Comparison of ENCODE assay signal across 12 mouse cellular contexts in genomic region chr7:79710831-79711230, GRCm38 (mm10). TPM values are rescaled to one million over a fixed set of nuclear protein-coding genes. Genes with fewer than 3 reads are reported as not detected.
DNase-seq lines count a peak whose midpoint lies in the region; ATAC-seq and TF ChIP-seq lines count a peak whose summit lies in the region.
"Had no signal": no experiment of that assay in that cellular context is flagged by ENCODE, and none has a peak within 500 bp of the region (broad histone marks: within the 10 kb centered on the region; RNA-seq: fewer than 3 reads in every experiment).

No protein-coding gene starts in this region.

- peak overlapping the region; percentile 49 for H3K4me3 ChIP-seq in heart, embryonic 11.5 days (ENCODE audit: low read depth, low read length)
- H3K4me3 ChIP-seq in stomach, embryonic 14.5 days (ENCODE audit: low read depth, low read length) = no peak overlapping the region
- H3K4me3 ChIP-seq in stomach, postnatal 0 days (ENCODE audit: low read depth, low read length) = no peak overlapping the region
- H3K4me3 ChIP-seq in hindbrain, postnatal 0 days (ENCODE audit: low read length) = peak overlapping the region; percentile 37

- H3K4me2 ChIP-seq in heart, embryonic 11.5 days = peak overlapping the region; percentile 66
- 0 out of 2 replicates have a peak overlapping the region, but pooled peaks have one; percentile 60 for H3K4me2 ChIP-seq in stomach, embryonic 14.5 days (replicated peaks; ENCODE audit: low read depth, low read length)
- no peak overlapping the region; the same call in 1 of the 2 replicates for H3K4me2 ChIP-seq in stomach, postnatal 0 days (replicated peaks; ENCODE audit: low read depth)
- H3K4me2 ChIP-seq in hindbrain, postnatal 0 days (ENCODE audit: low read depth, low read length) = peak overlapping the region; percentile 65

- peak overlapping the region; percentile 1; the same call in 1 of the 2 replicates for H3K9ac ChIP-seq in heart, embryonic 11.5 days (ENCODE audit: low read depth, low read length)
- no peak overlapping the region for H3K9ac ChIP-seq in stomach, embryonic 14.5 days (replicated peaks; ENCODE audit: low read depth, low read length)
- no peak overlapping the region for H3K9ac ChIP-seq in stomach, postnatal 0 days (ENCODE audit: low read length)
- peak overlapping the region; percentile 61 for H3K9ac ChIP-seq in hindbrain, postnatal 0 days (replicated peaks; ENCODE audit: low read length)

- no peak for ATAC-seq in heart, embryonic 11.5 days (replicated peaks; ENCODE audit: insufficient number of reproducible peaks, low FRiP score, low TSS enrichment)
- no peak for ATAC-seq in stomach, embryonic 14.5 days (ENCODE audit: insufficient number of reproducible peaks, insufficient read depth, low FRiP score, low read depth)
- ATAC-seq in stomach, postnatal 0 days (ENCODE audit: low FRiP score, low TSS enrichment) = no peak
- peak; percentile 5; the same call in 1 of the 2 replicates for ATAC-seq in hindbrain, postnatal 0 days
- ATAC-seq: CD4-positive, CD25-positive, alpha-beta regulatory T cell, adult 4 months had no signal

- no peak for TF ChIP-seq CTCF in stomach, postnatal 0 days (IDR thresholded peaks at IDR 0.05; ENCODE audit: low read depth)
- no peak; the same call in 1 of the 2 replicates for TF ChIP-seq CTCF in hindbrain, postnatal 0 days (IDR thresholded peaks at IDR 0.05; ENCODE audit: low read depth)

- no peak overlapping the region for H3K27ac ChIP-seq in heart, embryonic 11.5 days (ENCODE audit: low read depth, low read length)
- no peak overlapping the region for H3K27ac ChIP-seq in stomach, embryonic 14.5 days (ENCODE audit: low read length)
- H3K27ac ChIP-seq in stomach, postnatal 0 days (replicated peaks) = no peak overlapping the region
- peak overlapping the region; percentile 59 for H3K27ac ChIP-seq in hindbrain, postnatal 0 days

- no peak for DNase-seq in heart, postnatal 4 days
- no peak for DNase-seq in stomach, postnatal 0 days (ENCODE audit: low spot score)
- DNase-seq in hindbrain, postnatal 0 days (ENCODE audit: low spot score) = peak; percentile 17
- no peak for DNase-seq in yolk sac, embryonic 10.5 days (ENCODE audit: low spot score)
- DNase-seq in frontal cortex, adult 2 months (ENCODE audit: extremely low spot score in 1 of 2, low spot score in 1 of 2) = no peak
- DNase-seq in layer of hippocampus, adult 11-12 months (ENCODE audit: low spot score) = no peak
- DNase-seq: kidney, adult 18-20 months; thymus, postnatal 14 days had no signal

- no peak for TF ChIP-seq EP300 in stomach, postnatal 0 days (optimal IDR thresholded peaks at IDR 0.05)

- H3K36me3 ChIP-seq in heart, embryonic 11.5 days (ENCODE audit: control insufficient read depth, insufficient read depth, low read length) = no peaks in the 10 kb centered on the region
- H3K36me3 ChIP-seq in stomach, embryonic 14.5 days (ENCODE audit: control insufficient read depth, insufficient read depth, low read length) = peaks cover 20% of the 10 kb centered on the region; the same call in 1 of the 2 replicates
- H3K36me3 ChIP-seq in stomach, postnatal 0 days (ENCODE audit: control insufficient read depth, insufficient read depth, low read length) = no peaks in the 10 kb centered on the region
- H3K36me3 ChIP-seq in hindbrain, postnatal 0 days (ENCODE audit: insufficient read depth, low read length) = no peaks in the 10 kb centered on the region

- peaks cover 10% of the 10 kb centered on the region for H3K4me1 ChIP-seq in heart, embryonic 11.5 days (ENCODE audit: control insufficient read depth, insufficient read depth, low read length)
- H3K4me1 ChIP-seq in stomach, embryonic 14.5 days (ENCODE audit: control insufficient read depth, insufficient read depth, low read length) = peaks cover 9% of the 10 kb centered on the region; the same call in 1 of the 2 replicates
- H3K4me1 ChIP-seq in stomach, postnatal 0 days (replicated peaks; ENCODE audit: control insufficient read depth, insufficient read depth) = no peaks in the 10 kb centered on the region
- H3K4me1 ChIP-seq in hindbrain, postnatal 0 days (ENCODE audit: insufficient read depth, low read length) = no peaks in the 10 kb centered on the region

- H3K27me3 ChIP-seq in heart, embryonic 11.5 days (ENCODE audit: control insufficient read depth, insufficient read depth, low read length) = peaks cover 32% of the 10 kb centered on the region
- H3K27me3 ChIP-seq in stomach, embryonic 14.5 days (ENCODE audit: control insufficient read depth, insufficient read depth, low read length) = no peaks in the 10 kb centered on the region
- no peaks in the 10 kb centered on the region for H3K27me3 ChIP-seq in stomach, postnatal 0 days (ENCODE audit: control insufficient read depth, insufficient read depth, low read length)
- no peaks in the 10 kb centered on the region for H3K27me3 ChIP-seq in hindbrain, postnatal 0 days (ENCODE audit: insufficient read depth, low read length)

- 29% methylated on average over 17 of the region's 17 CpGs for WGBS in heart, embryonic 11.5 days (ENCODE audit: insufficient replicate concordance)
- 54% methylated on average over 17 of the region's 17 CpGs for WGBS in stomach, embryonic 14.5 days
- WGBS in stomach, postnatal 0 days = 65% methylated on average over 17 of the region's 17 CpGs
- 34% methylated on average over 17 of the region's 17 CpGs for WGBS in hindbrain, postnatal 0 days

- no peaks in the 10 kb centered on the region for H3K9me3 ChIP-seq in heart, embryonic 11.5 days (replicated peaks; ENCODE audit: control insufficient read depth, low read length)
- H3K9me3 ChIP-seq in stomach, embryonic 14.5 days (ENCODE audit: control insufficient read depth, low read depth, low read length) = no peaks in the 10 kb centered on the region
- no peaks in the 10 kb centered on the region for H3K9me3 ChIP-seq in stomach, postnatal 0 days (ENCODE audit: control insufficient read depth, low read length)
- H3K9me3 ChIP-seq in hindbrain, postnatal 0 days (ENCODE audit: low read length) = no peaks in the 10 kb centered on the region

RNA-seq across cellular contexts. Expression of gene Kif7, which starts 4.7 kb away (rescaled TPM):
- 1.9 and 2.3 TPM in 2 replicates for polyA plus RNA-seq in heart, embryonic 11.5 days (2014; fragmentation: Nextera tagmentation; extraction: Ambion mirVana)
- total RNA-seq in heart, postnatal 4 days (2021) = 1 to 10 TPM; 4.9 to 5.4 TPM
- 4.2 and 4.4 TPM in 2 replicates for polyA plus RNA-seq in stomach, embryonic 14.5 days (2014; fragmentation: Nextera tagmentation; extraction: Ambion mirVana)
- 1.1 and 1.2 TPM in 2 replicates for polyA plus RNA-seq in stomach, postnatal 0 days (2015; fragmentation: Nextera tagmentation; extraction: Ambion mirVana)
- 7.3 and 8.5 TPM in 2 replicates for total RNA-seq in hindbrain, postnatal 0 days (2014; rRNA removed)
- 1.9 and 2.3 TPM in 2 replicates for polyA plus RNA-seq in hindbrain, postnatal 0 days (2015; fragmentation: Nextera tagmentation; extraction: Ambion mirVana)
- 3.2 and 3.8 TPM in 2 replicates for polyA plus RNA-seq in frontal cortex, adult 2 months (2012; rRNA removed)

RNA-seq across cellular contexts. Expression of gene Plin1, which starts 21.9 kb away (rescaled TPM):
- polyA plus RNA-seq in heart, embryonic 11.5 days (2014; fragmentation: Nextera tagmentation; extraction: Ambion mirVana) = not detected in 2 replicates
- total RNA-seq in heart, postnatal 4 days (2021) = 1 to 10 TPM; 5.1 to 9.6 TPM
- polyA plus RNA-seq in stomach, embryonic 14.5 days (2014; fragmentation: Nextera tagmentation; extraction: Ambion mirVana) = not detected in 2 replicates
- polyA plus RNA-seq in stomach, postnatal 0 days (2015; fragmentation: Nextera tagmentation; extraction: Ambion mirVana) = 0.07 TPM in 1 of 2 replicates, not detected in the other
- 0.21 and 7.3 TPM in 2 replicates for total RNA-seq in hindbrain, postnatal 0 days (2014; rRNA removed)
- polyA plus RNA-seq in hindbrain, postnatal 0 days (2015; fragmentation: Nextera tagmentation; extraction: Ambion mirVana) = 0.33 and 0.44 TPM in 2 replicates
- polyA plus RNA-seq in frontal cortex, adult 2 months (2012; rRNA removed) = 0.14 and 0.25 TPM in 2 replicates
- polyA plus RNA-seq: CD4-positive, CD25-positive, alpha-beta regulatory T cell, adult 4 months; liver, embryonic 16.5 days had no signal

RNA-seq across cellular contexts. Expression of gene Pex11a, which starts 32.1 kb away (rescaled TPM):
- 7.0 and 7.6 TPM in 2 replicates for polyA plus RNA-seq in heart, embryonic 11.5 days (2014; fragmentation: Nextera tagmentation; extraction: Ambion mirVana)
- total RNA-seq in heart, postnatal 4 days (2021) = 1 to 10 TPM; 7.2 to 8.5 TPM
- 11.0 and 11.5 TPM in 2 replicates for polyA plus RNA-seq in stomach, embryonic 14.5 days (2014; fragmentation: Nextera tagmentation; extraction: Ambion mirVana)
- 10.3 and 11.5 TPM in 2 replicates for polyA plus RNA-seq in stomach, postnatal 0 days (2015; fragmentation: Nextera tagmentation; extraction: Ambion mirVana)
- total RNA-seq in hindbrain, postnatal 0 days (2014; rRNA removed) = 2.9 and 3.2 TPM in 2 replicates
- polyA plus RNA-seq in hindbrain, postnatal 0 days (2015; fragmentation: Nextera tagmentation; extraction: Ambion mirVana) = 13.5 and 14.0 TPM in 2 replicates
- 19.1 and 19.2 TPM in 2 replicates for polyA plus RNA-seq in frontal cortex, adult 2 months (2012; rRNA removed)

RNA-seq across cellular contexts. Expression of gene Wdr93, which starts 32.1 kb away (rescaled TPM):
- polyA plus RNA-seq in heart, embryonic 11.5 days (2014; fragmentation: Nextera tagmentation; extraction: Ambion mirVana) = 6.2 and 6.6 TPM in 2 replicates
- under 1 TPM in 1 of 2 experiments, not detected in 1; 0.19 TPM for total RNA-seq in heart, postnatal 4 days (2021)
- polyA plus RNA-seq in stomach, embryonic 14.5 days (2014; fragmentation: Nextera tagmentation; extraction: Ambion mirVana) = 0.14 and 0.50 TPM in 2 replicates
- 0.04 TPM in 1 of 2 replicates, not detected in the other for polyA plus RNA-seq in stomach, postnatal 0 days (2015; fragmentation: Nextera tagmentation; extraction: Ambion mirVana)
- 0.54 and 1.3 TPM in 2 replicates for total RNA-seq in hindbrain, postnatal 0 days (2014; rRNA removed)
- polyA plus RNA-seq in hindbrain, postnatal 0 days (2015; fragmentation: Nextera tagmentation; extraction: Ambion mirVana) = 0.24 and 0.30 TPM in 2 replicates
- 0.10 and 0.34 TPM in 2 replicates for polyA plus RNA-seq in frontal cortex, adult 2 months (2012; rRNA removed)

RNA-seq across cellular contexts. Expression of gene Ticrr, which starts 50.8 kb away (rescaled TPM):
- polyA plus RNA-seq in heart, embryonic 11.5 days (2014; fragmentation: Nextera tagmentation; extraction: Ambion mirVana) = 7.1 and 9.8 TPM in 2 replicates
- 1 to 10 TPM; 5.4 to 5.8 TPM for total RNA-seq in heart, postnatal 4 days (2021)
- 12.7 and 15.3 TPM in 2 replicates for polyA plus RNA-seq in stomach, embryonic 14.5 days (2014; fragmentation: Nextera tagmentation; extraction: Ambion mirVana)
- 1.4 and 1.6 TPM in 2 replicates for polyA plus RNA-seq in stomach, postnatal 0 days (2015; fragmentation: Nextera tagmentation; extraction: Ambion mirVana)
- 8.7 and 8.8 TPM in 2 replicates for total RNA-seq in hindbrain, postnatal 0 days (2014; rRNA removed)
- 2.0 and 2.1 TPM in 2 replicates for polyA plus RNA-seq in hindbrain, postnatal 0 days (2015; fragmentation: Nextera tagmentation; extraction: Ambion mirVana)
- polyA plus RNA-seq in frontal cortex, adult 2 months (2012; rRNA removed) = 0.13 and 0.18 TPM in 2 replicates

Comparison
In these comparisons a context has a peak if more than half of its experiments do, and no peak if none do; other contexts are left out.
1. H3K4me3 ChIP-seq: peak in heart, embryonic 11.5 days (single experiment) and hindbrain, postnatal 0 days (single experiment); none in stomach, embryonic 14.5 days (single experiment) and stomach, postnatal 0 days (single experiment).
2. H3K9ac ChIP-seq: peak in heart, embryonic 11.5 days (single experiment) and hindbrain, postnatal 0 days (single experiment); none in stomach, embryonic 14.5 days (single experiment) and stomach, postnatal 0 days (single experiment).